Mouse (Mus musculus): ENCODE measurements around the gene Cirbp. TPM values are rescaled to one million over a fixed set of nuclear protein-coding genes. Genes with fewer than 3 reads are reported as not detected.

The Cirbp gene
- polyA plus RNA-seq, 2 experiments from 2014 or later, result 124 to 272 TPM

Other genes starting within 250 kb of the Cirbp start
- gene Kiss1r, start 249.0 kb upstream of the Cirbp start, polyA plus RNA-seq (2017; shearing (Covaris generic)), result under 1 TPM in 1 of 2 experiments, not detected in 1; 0.09 TPM
- gene R3hdm4, start 244.8 kb upstream of the Cirbp start, polyA plus RNA-seq (2017; shearing (Covaris generic)), result 100 to 1,000 TPM in 1 of 2 experiments, 10 to 100 TPM in 1; 93.5 to 104 TPM
- 1 to 10 TPM; 2.7 to 3.3 TPM for gene Arid3a, start 238.9 kb upstream of the Cirbp start, polyA plus RNA-seq (2017; shearing (Covaris generic))
- gene Wdr18, start 205.8 kb upstream of the Cirbp start, polyA plus RNA-seq (2017; shearing (Covaris generic)), result 10 to 100 TPM; 65.1 to 77.5 TPM
- under 1 TPM in 1 of 2 experiments, not detected in 1; 0.58 TPM for gene Grin3b, start 195.3 kb upstream of the Cirbp start, polyA plus RNA-seq (2017; shearing (Covaris generic))
- 1 to 10 TPM; 1.2 to 2.5 TPM for gene Tmem259, start 181.7 kb upstream of the Cirbp start, polyA plus RNA-seq (2017; shearing (Covaris generic))
- 100 to 1,000 TPM; 904 to 969 TPM for gene Cnn2, start 177.4 kb upstream of the Cirbp start, polyA plus RNA-seq (2017; shearing (Covaris generic))
- gene Abca7, start 169.5 kb upstream of the Cirbp start, polyA plus RNA-seq (2017; shearing (Covaris generic)), result 10 to 100 TPM; 11.4 to 16.4 TPM
- 100 to 1,000 TPM; 233 to 369 TPM for gene Arhgap45, start 149.3 kb upstream of the Cirbp start, polyA plus RNA-seq (2017; shearing (Covaris generic))
- 100 to 1,000 TPM; 194 to 220 TPM for gene Polr2e, start 126.2 kb upstream of the Cirbp start, polyA plus RNA-seq (2017; shearing (Covaris generic))
- gene Gpx4, start 118.8 kb upstream of the Cirbp start, polyA plus RNA-seq (2017; shearing (Covaris generic)), result 100 to 1,000 TPM; 450 to 480 TPM
- 10 to 100 TPM; 28.4 to 54.8 TPM for gene Sbno2, start 60.4 kb upstream of the Cirbp start, polyA plus RNA-seq (2017; shearing (Covaris generic))
- gene Stk11, start 50.2 kb upstream of the Cirbp start, polyA plus RNA-seq (2017; shearing (Covaris generic)), result 10 to 100 TPM; 19.2 to 30.7 TPM
- gene Atp5d, start 27.4 kb upstream of the Cirbp start, polyA plus RNA-seq (2017; shearing (Covaris generic)), result 100 to 1,000 TPM; 303 to 370 TPM
- gene Cbarp, start 25.1 kb upstream of the Cirbp start, polyA plus RNA-seq (2017; shearing (Covaris generic)), result 1 to 10 TPM; 1.3 to 1.4 TPM
- 1 to 10 TPM; 4.6 to 8.2 TPM for gene Midn, start 17.7 kb upstream of the Cirbp start, polyA plus RNA-seq (2017; shearing (Covaris generic))
- 10 to 100 TPM; 21.6 to 23.5 TPM for gene 1600002K03Rik, start 7.0 kb downstream of the Cirbp start, polyA plus RNA-seq (2017; shearing (Covaris generic))
- gene Efna2, start 13.5 kb downstream of the Cirbp start, polyA plus RNA-seq (2017; shearing (Covaris generic)), result under 1 TPM in 1 of 2 experiments, not detected in 1; 0.28 TPM
- gene Mum1, start 60.4 kb downstream of the Cirbp start, polyA plus RNA-seq (2017; shearing (Covaris generic)), result 10 to 100 TPM; 73.3 to 96.9 TPM
- 100 to 1,000 TPM; 231 to 237 TPM for gene Ndufs7, start 83.1 kb downstream of the Cirbp start, polyA plus RNA-seq (2017; shearing (Covaris generic))
- gene Gamt, start 95.0 kb downstream of the Cirbp start, polyA plus RNA-seq (2017; shearing (Covaris generic)), result under 1 TPM in 1 of 2 experiments, not detected in 1; 0.47 TPM
- gene Dazap1, start 95.5 kb downstream of the Cirbp start, polyA plus RNA-seq (2017; shearing (Covaris generic)), result 10 to 100 TPM; 10.4 to 14.7 TPM
- 1,000 to 10,000 TPM; 1,622 to 1,794 TPM for gene Rps15, start 126.5 kb downstream of the Cirbp start, polyA plus RNA-seq (2017; shearing (Covaris generic))
- under 1 TPM in 1 of 2 experiments, not detected in 1; 0.16 TPM for gene Apc2, start 130.0 kb downstream of the Cirbp start, polyA plus RNA-seq (2017; shearing (Covaris generic))
- 10 to 100 TPM; 47.1 to 59.9 TPM for gene 2310011J03Rik, start 154.6 kb downstream of the Cirbp start, polyA plus RNA-seq (2017; shearing (Covaris generic))
- 10 to 100 TPM; 11.9 to 12.3 TPM for gene Pcsk4, start 163.5 kb downstream of the Cirbp start, polyA plus RNA-seq (2017; shearing (Covaris generic))
- gene Reep6, start 164.0 kb downstream of the Cirbp start, polyA plus RNA-seq (2017; shearing (Covaris generic)), result under 1 TPM in 1 of 2 experiments, not detected in 1; 0.51 TPM
- not detected for gene Adamtsl5, start 182.4 kb downstream of the Cirbp start, polyA plus RNA-seq (2017; shearing (Covaris generic))
- not detected for gene Plk5, start 190.5 kb downstream of the Cirbp start, polyA plus RNA-seq (2017; shearing (Covaris generic))
- 1 to 10 TPM in 1 of 2 experiments, not detected in 1; 1.3 TPM for gene Mex3d, start 221.7 kb downstream of the Cirbp start, polyA plus RNA-seq (2017; shearing (Covaris generic))
- 10 to 100 TPM; 26.7 to 27.2 TPM for gene Mbd3, start 233.6 kb downstream of the Cirbp start, polyA plus RNA-seq (2017; shearing (Covaris generic))
- gene Uqcr11, start 240.8 kb downstream of the Cirbp start, polyA plus RNA-seq (2017; shearing (Covaris generic)), result 100 to 1,000 TPM; 268 to 337 TPM